30 mouse cellular contexts compared by ENCODE assay signal in genomic region chr3:80285246-80285645, GRCm38 (mm10).
"Had no signal": no experiment of that assay in that cellular context is flagged by ENCODE, and none has a peak within 500 bp of the region (broad histone marks: within the 10 kb centered on the region; RNA-seq: fewer than 3 reads in every experiment).

No protein-coding gene starts in this region.

- H3K4me2 ChIP-seq: embryonic facial prominence, embryonic 12.5 days; embryonic facial prominence, embryonic 13.5 days; embryonic facial prominence, embryonic 15.5 days; forebrain, embryonic 12.5 days; forebrain, embryonic 13.5 days; forebrain, embryonic 15.5 days had no signal

- ATAC-seq: forebrain, embryonic 13.5 days; forebrain, embryonic 14.5 days; forebrain, embryonic 15.5 days; forebrain, embryonic 16.5 days; forebrain, postnatal 0 days had no signal

- H3K36me3 ChIP-seq: embryonic facial prominence, embryonic 10.5 days; embryonic facial prominence, embryonic 12.5 days; embryonic facial prominence, embryonic 13.5 days; embryonic facial prominence, embryonic 15.5 days; forebrain, embryonic 10.5 days; forebrain, embryonic 12.5 days; forebrain, embryonic 15.5 days had no signal

- H3K9me3 ChIP-seq: embryonic facial prominence, embryonic 10.5 days; embryonic facial prominence, embryonic 12.5 days; embryonic facial prominence, embryonic 13.5 days; embryonic facial prominence, embryonic 15.5 days; forebrain, embryonic 10.5 days; forebrain, embryonic 12.5 days; forebrain, embryonic 13.5 days; forebrain, embryonic 15.5 days had no signal

- H3K4me3 ChIP-seq: embryonic facial prominence, embryonic 10.5 days; embryonic facial prominence, embryonic 12.5 days; embryonic facial prominence, embryonic 13.5 days; embryonic facial prominence, embryonic 15.5 days; erythroblast, embryonic 14.5 days; forebrain, embryonic 10.5 days; forebrain, embryonic 12.5 days; forebrain, embryonic 13.5 days; forebrain, embryonic 15.5 days; gastrocnemius, adult 2 months; heart, adult 2 months had no signal

- H3K9ac ChIP-seq: embryonic facial prominence, embryonic 12.5 days; embryonic facial prominence, embryonic 13.5 days; embryonic facial prominence, embryonic 15.5 days; forebrain, embryonic 12.5 days; forebrain, embryonic 13.5 days; forebrain, embryonic 15.5 days; forebrain, postnatal 0 days had no signal

- H3K27me3 ChIP-seq: embryonic facial prominence, embryonic 12.5 days; embryonic facial prominence, embryonic 13.5 days; embryonic facial prominence, embryonic 15.5 days; forebrain, embryonic 12.5 days; forebrain, embryonic 13.5 days; forebrain, embryonic 15.5 days had no signal

- H3K27ac ChIP-seq: embryonic facial prominence, embryonic 10.5 days; embryonic facial prominence, embryonic 12.5 days; embryonic facial prominence, embryonic 13.5 days; embryonic facial prominence, embryonic 15.5 days; forebrain, embryonic 10.5 days; forebrain, embryonic 12.5 days; forebrain, embryonic 13.5 days; forebrain, embryonic 15.5 days; gastrocnemius, adult 2 months; heart, adult 2 months had no signal

- H3K4me1 ChIP-seq: embryonic facial prominence, embryonic 10.5 days; embryonic facial prominence, embryonic 12.5 days; embryonic facial prominence, embryonic 13.5 days; embryonic facial prominence, embryonic 15.5 days; forebrain, embryonic 10.5 days; forebrain, embryonic 12.5 days; forebrain, embryonic 13.5 days; forebrain, embryonic 15.5 days had no signal

- DNase-seq: cerebellum, adult 18-20 months; cerebellum, adult 2 months; cerebellum, adult 8-10 months; cerebellum, adult 9-10 months; cerebellum, adult 9-11 months; cerebellum, postnatal 10 days; cerebellum, postnatal 14 days; cerebellum, postnatal 25 days; cerebellum, postnatal 36 days; embryo, embryonic 11 days; forebrain, postnatal 0 days; gastrocnemius, adult 2 months; gastrocnemius, postnatal 10 days; gastrocnemius, postnatal 14 days; gastrocnemius, postnatal 25 days; gastrocnemius, postnatal 36 days; heart, adult 11 months; heart, adult 18-20 months; heart, adult 2 months had no signal
